Mouse (Mus musculus): ENCODE results near the gene Naxe. TPM values are rescaled to one million over a fixed set of nuclear protein-coding genes. Genes with fewer than 3 reads are reported as not detected.
A peak's percentile ranks its signal among the peaks of the same experiment; 100 is the strongest.

Naxe gene
- polyA plus RNA-seq, 1 experiment: 61.8 TPM

GRCm38 (mm10) chr3:88030608-88031395, 27.5 kb downstream of the Naxe start:
- Histone ChIP-seq H3K27ac (ENCODE audit: control insufficient read depth, insufficient read depth, low read depth, low read length) (no peak overlapping the region), H3K27me3 (ENCODE audit: control insufficient read depth, insufficient read depth, low read length) (no peaks in the 10 kb centered on the region), H3K36me3 (ENCODE audit: control insufficient read depth, insufficient read depth, low read length) (no peaks in the 10 kb centered on the region), H3K4me3 (ENCODE audit: control insufficient read depth, low read depth, low read length) (no peak overlapping the region; the same call in 1 of the 2 replicates), H3K4me1 (ENCODE audit: control insufficient read depth, insufficient read depth, low read length) (peaks cover 6% of the 10 kb centered on the region; the same call in 1 of the 2 replicates)
- TF ChIP-seq POLR2A (IDR thresholded peaks at IDR 0.05; ENCODE audit: control insufficient read depth, low read depth, low read length) (no peak), CTCF (IDR thresholded peaks at IDR 0.05; ENCODE audit: control insufficient read depth, insufficient read depth, insufficient replicate concordance, low read depth, low read length) (no peak)

- Histone ChIP-seq H3K4me1 (ENCODE audit: control insufficient read depth, insufficient read depth, low read length) (peaks cover 18% of the 10 kb centered on the region), H3K27me3 (ENCODE audit: control insufficient read depth, insufficient read depth, low read length) (no peaks in the 10 kb centered on the region), H3K27ac (ENCODE audit: control insufficient read depth, insufficient read depth, low read depth, low read length) (no peak within 1 kb of the TSS), H3K36me3 (ENCODE audit: control insufficient read depth, insufficient read depth, low read length) (no peaks in the 10 kb centered on the region), H3K4me3 (ENCODE audit: control insufficient read depth, low read depth, low read length) (no peak within 1 kb of the TSS)
- TF ChIP-seq POLR2A (IDR thresholded peaks at IDR 0.05; ENCODE audit: control insufficient read depth, low read depth, low read length): no peak
- TF ChIP-seq CTCF (IDR thresholded peaks at IDR 0.05; ENCODE audit: control insufficient read depth, insufficient read depth, insufficient replicate concordance, low read depth, low read length): no peak
Measured at GRCm38 (mm10) chr3:88027434-88028186, 30.7 kb downstream of the Naxe start, which contains the start of gene Hapln2. Gene Hapln2 (minus strand): TSS chr3:88027583.

- Histone ChIP-seq H3K4me1 (ENCODE audit: control insufficient read depth, insufficient read depth, low read length) (peaks cover 20% of the 10 kb centered on the region), H3K27me3 (ENCODE audit: control insufficient read depth, insufficient read depth, low read length) (no peaks in the 10 kb centered on the region), H3K36me3 (ENCODE audit: control insufficient read depth, insufficient read depth, low read length) (no peaks in the 10 kb centered on the region), H3K4me3 (ENCODE audit: control insufficient read depth, low read depth, low read length) (no peak overlapping the region), H3K27ac (ENCODE audit: control insufficient read depth, insufficient read depth, low read depth, low read length) (no peak overlapping the region)
- TF ChIP-seq CTCF (IDR thresholded peaks at IDR 0.05; ENCODE audit: control insufficient read depth, insufficient read depth, insufficient replicate concordance, low read depth, low read length) (no peak), POLR2A (IDR thresholded peaks at IDR 0.05; ENCODE audit: control insufficient read depth, low read depth, low read length) (no peak)
Measured at GRCm38 (mm10) chr3:88026823-88027222, 31.5 kb downstream of the Naxe start.

GRCm38 (mm10) chr3:88023192-88024074, 34.9 kb downstream of the Naxe start:
- peak overlapping the region; percentile 86 for H3K4me3 ChIP-seq (ENCODE audit: control insufficient read depth, low read depth, low read length)
- peaks cover 17% of the 10 kb centered on the region for H3K4me1 ChIP-seq (ENCODE audit: control insufficient read depth, insufficient read depth, low read length)
- no peak for TF ChIP-seq POLR2A (IDR thresholded peaks at IDR 0.05; ENCODE audit: control insufficient read depth, low read depth, low read length)
- H3K36me3 ChIP-seq (ENCODE audit: control insufficient read depth, insufficient read depth, low read length): no peaks in the 10 kb centered on the region
- no peaks in the 10 kb centered on the region for H3K27me3 ChIP-seq (ENCODE audit: control insufficient read depth, insufficient read depth, low read length)
- no peak overlapping the region for H3K27ac ChIP-seq (ENCODE audit: control insufficient read depth, insufficient read depth, low read depth, low read length)

- TF ChIP-seq CTCF (IDR thresholded peaks at IDR 0.05; ENCODE audit: control insufficient read depth, insufficient read depth, insufficient replicate concordance, low read depth, low read length) (no peak), POLR2A (IDR thresholded peaks at IDR 0.05; ENCODE audit: control insufficient read depth, low read depth, low read length) (no peak; the same call in 1 of the 2 replicates)
- Histone ChIP-seq H3K4me1 (ENCODE audit: control insufficient read depth, insufficient read depth, low read length) (peaks cover 17% of the 10 kb centered on the region), H3K27ac (ENCODE audit: control insufficient read depth, insufficient read depth, low read depth, low read length) (no peak overlapping the region), H3K27me3 (ENCODE audit: control insufficient read depth, insufficient read depth, low read length) (no peaks in the 10 kb centered on the region), H3K4me3 (ENCODE audit: control insufficient read depth, low read depth, low read length) (peak overlapping the region; percentile 86), H3K36me3 (ENCODE audit: control insufficient read depth, insufficient read depth, low read length) (no peaks in the 10 kb centered on the region)
Measured at GRCm38 (mm10) chr3:88022322-88023191, 35.7 kb downstream of the Naxe start.

- H3K36me3 ChIP-seq (ENCODE audit: control insufficient read depth, insufficient read depth, low read length): no peaks in the 10 kb centered on the region
- H3K4me1 ChIP-seq (ENCODE audit: control insufficient read depth, insufficient read depth, low read length): peaks cover 4% of the 10 kb centered on the region; the same call in 1 of the 2 replicates
- TF ChIP-seq POLR2A (IDR thresholded peaks at IDR 0.05; ENCODE audit: control insufficient read depth, low read depth, low read length) (no peak), CTCF (IDR thresholded peaks at IDR 0.05; ENCODE audit: control insufficient read depth, insufficient read depth, insufficient replicate concordance, low read depth, low read length) (peak; percentile 57; the same call in 1 of the 2 replicates)
- H3K27ac ChIP-seq (ENCODE audit: control insufficient read depth, insufficient read depth, low read depth, low read length): no peak overlapping the region
- H3K4me3 ChIP-seq (ENCODE audit: control insufficient read depth, low read depth, low read length): no peak overlapping the region
- H3K27me3 ChIP-seq (ENCODE audit: control insufficient read depth, insufficient read depth, low read length): no peaks in the 10 kb centered on the region
Measured at GRCm38 (mm10) chr3:88010634-88011265, 47.5 kb downstream of the Naxe start.

Other genes with a start within 250 kb of the Naxe start
- 4.1 and 4.3 TPM in 2 replicates for gene Pear1, start 234.2 kb downstream of the Naxe start, polyA plus RNA-seq (2012; rRNA removed)
- 0.04 and 0.10 TPM in 2 replicates for gene Sh2d2a, start 211.7 kb downstream of the Naxe start, polyA plus RNA-seq (2012; rRNA removed)
- 16.2 and 17.5 TPM in 2 replicates for gene Prcc, start 172.9 kb downstream of the Naxe start, polyA plus RNA-seq (2012; rRNA removed)
- gene Hdgf, start 152.2 kb downstream of the Naxe start, polyA plus RNA-seq (2012; rRNA removed): 167 and 171 TPM in 2 replicates
- gene Mrpl24, start 139.0 kb downstream of the Naxe start, polyA plus RNA-seq (2012; rRNA removed): 79.1 and 96.3 TPM in 2 replicates
- gene Isg20l2, start 128.2 kb downstream of the Naxe start, polyA plus RNA-seq (2012; rRNA removed): 59.9 and 60.6 TPM in 2 replicates
- gene Rrnad1, start 127.8 kb downstream of the Naxe start, polyA plus RNA-seq (2012; rRNA removed): 22.2 and 24.4 TPM in 2 replicates
- 0.26 and 2.0 TPM in 2 replicates for gene Crabp2, start 109.8 kb downstream of the Naxe start, polyA plus RNA-seq (2012; rRNA removed)
- 0.26 and 0.51 TPM in 2 replicates for gene Nes, start 87.4 kb downstream of the Naxe start, polyA plus RNA-seq (2012; rRNA removed)
- gene Bcan, start 58.3 kb downstream of the Naxe start, polyA plus RNA-seq (2012; rRNA removed): 0.13 and 0.23 TPM in 2 replicates
- 14.0 and 15.7 TPM in 2 replicates for gene Hapln2, start 30.9 kb downstream of the Naxe start, polyA plus RNA-seq (2012; rRNA removed)
- gene Gpatch4, start 15.4 kb downstream of the Naxe start, polyA plus RNA-seq (2012; rRNA removed): 6.7 and 6.9 TPM in 2 replicates
- gene Ttc24, start 19.8 kb upstream of the Naxe start, polyA plus RNA-seq (2012; rRNA removed): 176 and 193 TPM in 2 replicates
- gene Iqgap3, start 23.5 kb upstream of the Naxe start, polyA plus RNA-seq (2012; rRNA removed): 3.8 and 4.9 TPM in 2 replicates
- gene Mef2d, start 83.9 kb upstream of the Naxe start, polyA plus RNA-seq (2012; rRNA removed): 16.0 and 17.6 TPM in 2 replicates
- 3.3 and 3.9 TPM in 2 replicates for gene Rhbg, start 196.2 kb upstream of the Naxe start, polyA plus RNA-seq (2012; rRNA removed)
- 2.2 and 2.8 TPM in 2 replicates for gene Gm38392, start 228.7 kb upstream of the Naxe start, polyA plus RNA-seq (2012; rRNA removed)
- gene Tsacc, start 238.5 kb upstream of the Naxe start, polyA plus RNA-seq (2012; rRNA removed): 654 and 688 TPM in 2 replicates
- 342 and 349 TPM in 2 replicates for gene Cct3, start 238.6 kb upstream of the Naxe start, polyA plus RNA-seq (2012; rRNA removed)